Mouse (Mus musculus) embryo, embryonic 11.5 days (tissue): ENCODE results near the gene Ift122.

Experiments used
- DNase-seq: peaks from one replicate; pipeline ENCODE4 v3.0.0-alpha.2; 2012; ENCODE audit warnings: low read depth, low spot score

Gene Ift122

GRCm38 (mm10) chr6:115891497-115892061 is 38.3 kb downstream of the Ift122 start:
- DNase-seq: no peak

- no peak for DNase-seq
Observed at GRCm38 (mm10) chr6:115892363-115892762, 39.1 kb downstream of the Ift122 start.

GRCm38 (mm10) chr6:115896346-115896745 is 43.1 kb downstream of the Ift122 start:
- DNase-seq: no peak

- no peak for DNase-seq
Observed at GRCm38 (mm10) chr6:115897117-115897516, 43.8 kb downstream of the Ift122 start.

- DNase-seq: no peak
Observed at GRCm38 (mm10) chr6:115897926-115898520, 44.8 kb downstream of the Ift122 start.

GRCm38 (mm10) chr6:115901062-115901461 is 47.8 kb downstream of the Ift122 start:
- DNase-seq: no peak

GRCm38 (mm10) chr6:115901489-115901931 is 48.2 kb downstream of the Ift122 start:
- DNase-seq: no peak

GRCm38 (mm10) chr6:115902545-115902944 is 49.3 kb downstream of the Ift122 start:
- no peak for DNase-seq

- no peak for DNase-seq
Observed at GRCm38 (mm10) chr6:115905568-115905967, 52.3 kb downstream of the Ift122 start.

- no peak for DNase-seq
Observed at GRCm38 (mm10) chr6:115906455-115906854, 53.2 kb downstream of the Ift122 start.

- DNase-seq: no peak
Observed at GRCm38 (mm10) chr6:115906871-115907270, 53.6 kb downstream of the Ift122 start.

GRCm38 (mm10) chr6:115908421-115908982 is 55.2 kb downstream of the Ift122 start:
- no peak for DNase-seq

- DNase-seq: no peak
Observed at GRCm38 (mm10) chr6:115909052-115909451, 55.8 kb downstream of the Ift122 start.

GRCm38 (mm10) chr6:115909940-115910339 is 56.7 kb downstream of the Ift122 start:
- no peak for DNase-seq

- DNase-seq: no peak
Observed at GRCm38 (mm10) chr6:115911763-115912162, 58.5 kb downstream of the Ift122 start.

GRCm38 (mm10) chr6:115913482-115913881 is 60.2 kb downstream of the Ift122 start:
- no peak for DNase-seq

- DNase-seq: no peak
Observed at GRCm38 (mm10) chr6:115914511-115915202, 61.4 kb downstream of the Ift122 start.

GRCm38 (mm10) chr6:115915601-115916445 is 62.6 kb downstream of the Ift122 start:
- no peak for DNase-seq

GRCm38 (mm10) chr6:115916611-115917010 is 63.3 kb downstream of the Ift122 start:
- DNase-seq: no peak

GRCm38 (mm10) chr6:115918615-115919014 is 65.3 kb downstream of the Ift122 start:
- no peak for DNase-seq

- DNase-seq: no peak
Observed at GRCm38 (mm10) chr6:115919876-115920275, 66.6 kb downstream of the Ift122 start.

GRCm38 (mm10) chr6:115924829-115925228 is 71.6 kb downstream of the Ift122 start:
- no peak for DNase-seq
